Mouse (Mus musculus) intestine, embryonic 16.5 days (tissue): ENCODE measurements around the gene Spag6. TPM values are rescaled to one million over a fixed set of nuclear protein-coding genes. Genes with fewer than 3 reads are reported as not detected.

Experiments
- ATAC-seq: fragments of 200-750 bp; cut with Nextera tagmentation; 2 replicates; pipeline ENCODE4 v1.8.0; 2017; ENCODE audit warnings: moderate TSS enrichment, moderate library complexity
- H3K27ac ChIP-seq: fragments of 300-500 bp; sonication (generic); 2 replicates; pipeline ENCODE4 v1.5.1; 2014; ENCODE audit warnings: mild to moderate bottlenecking, low read length
- H3K27me3 ChIP-seq: fragments of 300-500 bp; sonication (generic); replicated peaks from 2 replicates; pipeline ENCODE4 v1.6.1; 2014; ENCODE audit warnings: low read length, control low read depth, mixed read lengths; ENCODE audit not compliant: control insufficient read depth, insufficient read depth
- H3K36me3 ChIP-seq: fragments of 300-500 bp; sonication (generic); 2 replicates; pipeline ENCODE4 v1.6.1; 2014; ENCODE audit warnings: low read length, control low read depth; ENCODE audit not compliant: control insufficient read depth, insufficient read depth
- H3K4me1 ChIP-seq: fragments of 300-500 bp; sonication (generic); 2 replicates; pipeline ENCODE4 v1.6.1; 2014; ENCODE audit warnings: low read length, control low read depth, mixed read lengths; ENCODE audit not compliant: control insufficient read depth, insufficient read depth
- H3K4me2 ChIP-seq: fragments of 300-500 bp; sonication (generic); 2 replicates; pipeline ENCODE4 v1.6.1; 2014; ENCODE audit warnings: low read depth, low read length, control low read depth
- H3K4me3 ChIP-seq: fragments of 300-500 bp; sonication (generic); 2 replicates; pipeline ENCODE4 v1.5.1; 2014; ENCODE audit warnings: mild to moderate bottlenecking, low read length
- H3K9ac ChIP-seq: fragments of 300-500 bp; sonication (generic); 2 replicates; pipeline ENCODE4 v1.6.1; 2014; ENCODE audit warnings: low read depth, low read length
- H3K9me3 ChIP-seq: fragments of 300-500 bp; sonication (generic); 2 replicates; pipeline ENCODE4 v1.6.1; 2016; ENCODE audit warnings: low read length, control low read depth; ENCODE audit not compliant: control insufficient read depth
- WGBS: fragments of 180-500 bp; shearing (Covaris S2); extraction: QIAGEN DNeasy Blood & Tissue Kit; methylation state at CpG from one replicate; pipeline ENCODE4 v1.1.7; 2014; 5-methylcytosine and 5-hydroxymethylcytosine counted together
- polyA plus RNA-seq: library from polyadenylated mRNA; unstranded; fragments of >200 nt; fragmentation: Nextera tagmentation; extraction: Ambion mirVana; gene quantifications from 2 replicates; pipeline ENCODE4 v1.2.1, GENCODE M21; 2015

Spag6 gene
- polyA plus RNA-seq, 1 experiment from 2014 or later: 0.07 TPM

DNA sequence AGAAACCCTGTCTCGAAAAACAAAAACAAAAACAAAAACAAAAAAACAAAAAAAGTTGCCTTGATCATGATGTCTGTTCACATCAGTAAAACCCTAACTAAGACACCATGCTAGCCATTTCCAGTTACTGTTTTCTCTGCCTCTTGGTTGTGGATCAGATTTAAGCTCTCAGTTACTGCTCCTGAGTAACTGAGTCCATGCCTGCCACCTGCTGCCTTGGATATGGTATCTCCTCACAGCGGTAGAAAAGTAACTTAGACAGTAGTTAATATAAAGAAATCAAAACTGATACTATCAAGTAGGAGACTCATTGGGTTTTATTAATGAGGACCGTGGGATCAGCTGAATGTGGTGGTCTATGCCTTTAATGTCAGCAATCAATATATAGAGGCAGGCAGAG is 20.5 kb downstream of the Spag6 start:
- H3K4me1 ChIP-seq: no peaks in the 10 kb centered on the region
- 75% methylated on average over 3 of the region's 3 CpGs for WGBS
- no peak for ATAC-seq

DNA sequence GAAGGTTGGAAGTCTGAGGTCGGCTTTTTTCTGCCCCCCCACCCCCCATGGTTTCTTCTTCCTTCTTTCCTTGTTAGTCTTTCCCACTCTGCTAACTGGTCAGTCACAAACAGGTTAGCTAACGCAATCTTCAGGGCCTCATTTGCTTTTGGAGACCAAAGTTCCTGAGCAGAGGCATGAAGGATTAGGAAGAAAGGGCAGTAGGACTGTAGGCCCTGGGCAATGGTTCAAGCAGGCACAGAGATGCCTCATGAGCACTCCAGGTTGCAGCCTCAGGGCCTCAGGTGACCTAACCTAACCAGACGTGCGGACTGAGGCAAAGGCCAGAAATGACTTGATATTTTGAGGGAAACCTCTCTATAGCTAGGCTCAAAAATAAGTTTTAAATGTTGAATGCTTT is 24.7 kb downstream of the Spag6 start:
- Histone ChIP-seq H3K36me3 (no peaks in the 10 kb centered on the region), H3K4me2 (no peak overlapping the region), H3K27ac (no peak overlapping the region), H3K4me1 (no peaks in the 10 kb centered on the region), H3K4me3 (no peak overlapping the region), H3K9ac (no peak overlapping the region), H3K9me3 (no peaks in the 10 kb centered on the region), H3K27me3 (no peaks in the 10 kb centered on the region)
- ATAC-seq: no peak
- WGBS: 83% methylated on average over 4 of the region's 4 CpGs

More for the DNA sequence above, 20.5 kb downstream of the Spag6 start:
- no peak overlapping the region for H3K4me2 ChIP-seq
- H3K9ac ChIP-seq: no peak overlapping the region
- H3K4me3 ChIP-seq: no peak overlapping the region
- H3K27ac ChIP-seq: no peak overlapping the region
- H3K9me3 ChIP-seq: no peaks in the 10 kb centered on the region
- H3K36me3 ChIP-seq: no peaks in the 10 kb centered on the region
- 0 out of 2 replicates have a peak, but pooled peaks cover 3% of the 10 kb centered on the region for H3K27me3 ChIP-seq

DNA sequence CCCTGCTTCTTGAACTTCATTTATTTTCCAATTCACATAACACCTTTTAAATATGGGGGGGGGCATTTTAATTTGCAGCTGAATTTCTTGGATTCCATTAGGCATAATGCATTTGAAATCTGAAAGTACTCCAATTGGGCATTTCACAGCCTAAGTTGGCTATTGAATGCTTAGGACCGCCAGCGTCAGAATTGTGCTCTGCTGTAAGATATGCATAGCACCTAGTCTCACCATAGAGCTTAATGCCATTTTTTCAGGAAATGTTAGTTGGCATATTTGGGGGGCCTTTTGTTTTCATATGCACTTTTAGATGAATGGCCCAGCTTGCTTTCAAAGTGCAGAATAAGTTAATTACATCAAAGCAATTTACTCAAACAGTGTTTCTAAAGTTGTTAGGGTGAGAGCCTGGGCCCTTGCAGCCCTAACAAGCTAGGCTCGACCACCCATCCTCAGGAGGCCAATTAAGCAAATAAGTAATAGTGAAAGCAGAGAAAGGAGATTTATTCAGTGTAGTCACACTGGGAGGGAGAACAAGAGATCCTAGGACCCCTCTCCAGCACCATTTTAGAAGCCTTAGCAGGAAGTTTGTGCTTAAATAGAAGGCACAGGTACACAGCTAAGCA is 28.5 kb downstream of the Spag6 start:
- no peaks in the 10 kb centered on the region for H3K9me3 ChIP-seq
- no peaks in the 10 kb centered on the region for H3K36me3 ChIP-seq
- no peak overlapping the region for H3K27ac ChIP-seq
- no peaks in the 10 kb centered on the region for H3K27me3 ChIP-seq
- H3K9ac ChIP-seq: no peak overlapping the region
- WGBS: 62% methylated on average over 3 of the region's 3 CpGs
- no peak overlapping the region for H3K4me2 ChIP-seq
- no peak overlapping the region for H3K4me3 ChIP-seq
- ATAC-seq: no peak
- no peaks in the 10 kb centered on the region for H3K4me1 ChIP-seq

DNA sequence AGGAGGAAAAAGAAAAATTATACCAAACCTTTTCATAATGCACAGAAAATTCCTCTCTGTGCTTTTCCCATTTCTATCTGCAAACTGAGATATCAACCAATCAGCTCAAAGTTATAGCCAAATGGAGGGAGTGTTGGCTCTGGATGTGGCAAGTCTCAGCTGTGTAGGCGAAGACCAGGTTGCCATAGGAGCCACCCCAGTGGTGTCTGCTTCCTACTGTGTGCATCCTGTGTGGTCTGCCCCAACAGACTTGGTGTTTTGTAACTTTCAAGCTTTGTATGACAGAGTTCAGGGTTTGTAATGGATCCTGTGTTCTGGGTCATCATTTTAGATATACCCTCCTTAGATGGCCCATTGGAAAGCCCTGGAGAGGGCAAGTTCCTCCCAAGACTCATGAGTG is 30.6 kb downstream of the Spag6 start:
- no peaks in the 10 kb centered on the region for H3K4me1 ChIP-seq
- H3K27ac ChIP-seq: no peak overlapping the region
- no peaks in the 10 kb centered on the region for H3K27me3 ChIP-seq
- H3K9me3 ChIP-seq: no peaks in the 10 kb centered on the region
- no peak for ATAC-seq
- WGBS: 83% methylated on average over 1 of the region's 1 CpGs
- no peak overlapping the region for H3K9ac ChIP-seq
- no peak overlapping the region for H3K4me2 ChIP-seq
- H3K4me3 ChIP-seq: no peak overlapping the region
- H3K36me3 ChIP-seq: no peaks in the 10 kb centered on the region

DNA sequence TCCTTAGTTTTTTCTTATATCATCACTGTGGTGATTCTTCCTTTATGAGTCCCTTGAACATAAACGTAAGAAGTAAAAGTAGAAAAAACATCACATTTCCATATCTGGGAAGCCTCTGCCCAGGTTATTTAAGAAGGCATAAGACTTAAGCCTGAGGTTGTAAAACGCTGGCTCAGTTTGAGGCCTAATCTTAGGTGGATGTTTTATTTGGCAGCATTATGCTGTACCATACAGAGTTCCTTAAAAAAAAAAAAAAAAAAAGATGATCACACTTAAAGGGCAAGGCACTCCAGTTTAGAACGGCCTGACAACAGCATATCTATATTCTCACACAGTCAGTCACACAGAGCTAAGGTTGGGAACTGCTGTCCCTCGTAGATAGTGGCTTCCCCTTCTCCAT is 32.0 kb downstream of the Spag6 start:
- no peak overlapping the region for H3K27ac ChIP-seq
- no peaks in the 10 kb centered on the region for H3K9me3 ChIP-seq
- no peak overlapping the region for H3K9ac ChIP-seq
- ATAC-seq: no peak
- WGBS: 70% methylated on average over 4 of the region's 4 CpGs
- H3K36me3 ChIP-seq: no peaks in the 10 kb centered on the region
- no peaks in the 10 kb centered on the region for H3K4me1 ChIP-seq
- H3K27me3 ChIP-seq: no peaks in the 10 kb centered on the region
- H3K4me3 ChIP-seq: no peak overlapping the region
- no peak overlapping the region for H3K4me2 ChIP-seq

DNA sequence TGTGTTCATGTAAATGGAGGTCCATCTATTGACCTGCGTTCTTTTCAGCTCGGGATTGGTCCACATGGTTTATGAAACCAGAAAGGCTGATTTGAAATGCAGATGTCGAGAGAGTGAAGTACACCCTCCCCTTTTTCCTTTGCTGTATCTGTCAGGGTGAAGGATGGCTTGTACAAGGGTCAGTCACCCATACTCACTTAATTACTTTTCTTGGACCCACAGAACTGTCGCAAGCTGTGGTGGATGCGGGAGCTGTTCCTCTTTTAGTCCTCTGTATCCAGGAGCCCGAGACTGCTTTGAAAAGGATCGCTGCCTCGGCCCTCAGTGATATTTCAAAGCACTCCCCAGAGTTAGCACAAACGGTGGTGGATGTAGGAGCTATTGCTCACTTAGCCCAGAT is 37.9 kb downstream of the Spag6 start:
- Histone ChIP-seq H3K9me3 (no peaks in the 10 kb centered on the region), H3K27me3 (no peaks in the 10 kb centered on the region), H3K36me3 (no peaks in the 10 kb centered on the region), H3K4me3 (no peak overlapping the region), H3K27ac (no peak overlapping the region), H3K9ac (no peak overlapping the region), H3K4me2 (no peak overlapping the region), H3K4me1 (no peaks in the 10 kb centered on the region)
- ATAC-seq: no peak
- WGBS: 44% methylated on average over 9 of the region's 9 CpGs

DNA sequence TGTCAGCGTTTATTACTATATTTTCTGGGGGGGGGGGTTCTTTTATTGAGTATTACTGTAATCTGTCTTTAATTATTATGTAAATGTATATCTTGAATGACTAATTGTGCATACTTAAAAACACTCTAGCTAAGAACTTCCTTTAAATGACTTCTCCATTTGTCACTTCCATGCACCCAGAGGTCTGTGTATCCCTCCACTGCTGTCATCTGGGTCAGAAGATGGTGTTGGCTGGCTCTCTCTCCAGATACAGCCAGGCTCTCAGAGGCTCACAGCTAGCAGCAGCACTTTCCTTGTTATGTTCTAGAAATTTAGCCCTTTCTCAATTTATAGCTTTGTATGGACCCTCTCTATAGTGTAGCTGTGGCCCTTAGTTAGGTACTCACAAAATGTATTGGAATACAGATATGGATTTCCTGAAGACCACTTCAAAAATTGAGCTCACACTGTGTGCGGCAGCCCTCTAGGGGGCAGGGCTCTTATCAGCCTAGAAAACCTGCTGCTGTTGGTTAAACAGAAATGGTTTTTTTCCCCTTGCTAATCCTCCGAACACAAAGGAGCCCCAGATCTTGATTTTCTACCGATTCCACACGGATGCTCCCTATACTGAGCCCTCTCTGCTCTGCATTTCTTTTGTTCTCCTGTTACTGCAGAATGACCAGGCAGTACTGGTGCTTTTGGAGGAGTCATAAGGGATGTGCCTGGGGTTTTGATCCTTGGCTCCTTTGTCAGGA is 40.7 kb downstream of the Spag6 start:
- H3K4me1 ChIP-seq: no peaks in the 10 kb centered on the region
- WGBS: 45% methylated on average over 5 of the region's 5 CpGs

DNA sequence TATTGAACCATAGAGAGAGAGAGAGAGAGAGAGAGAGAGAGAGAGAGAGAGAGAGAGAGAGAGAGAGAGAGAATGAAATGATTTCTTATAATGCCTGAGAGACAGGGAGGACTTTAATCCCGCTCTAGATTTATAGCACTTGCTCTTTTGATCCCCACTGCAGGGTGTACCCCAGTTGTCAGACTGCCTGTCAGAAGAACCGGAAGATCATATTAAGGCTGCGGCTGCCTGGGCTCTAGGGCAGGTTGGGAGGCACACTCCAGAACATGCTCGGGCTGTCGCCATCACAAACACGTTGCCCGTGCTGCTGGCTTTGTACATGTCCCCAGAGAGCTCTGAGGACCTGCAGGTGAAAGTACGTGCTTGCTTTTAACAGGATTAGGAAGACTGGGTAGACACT is 43.2 kb downstream of the Spag6 start:
- no peak overlapping the region for H3K9ac ChIP-seq
- H3K4me2 ChIP-seq: no peak overlapping the region
- H3K9me3 ChIP-seq: no peaks in the 10 kb centered on the region
- no peak overlapping the region for H3K4me3 ChIP-seq
- H3K27ac ChIP-seq: no peak overlapping the region
- WGBS: 52% methylated on average over 8 of the region's 8 CpGs
- peak; percentile 87 for ATAC-seq
- H3K36me3 ChIP-seq: no peaks in the 10 kb centered on the region
- H3K27me3 ChIP-seq: no peaks in the 10 kb centered on the region
- H3K4me1 ChIP-seq: no peaks in the 10 kb centered on the region

More for the DNA sequence above, 40.7 kb downstream of the Spag6 start:
- H3K27ac ChIP-seq: no peak overlapping the region
- H3K4me3 ChIP-seq: no peak overlapping the region
- no peak for ATAC-seq
- H3K9ac ChIP-seq: no peak overlapping the region
- no peaks in the 10 kb centered on the region for H3K27me3 ChIP-seq
- H3K9me3 ChIP-seq: no peaks in the 10 kb centered on the region
- H3K4me2 ChIP-seq: no peak overlapping the region
- H3K36me3 ChIP-seq: no peaks in the 10 kb centered on the region

DNA sequence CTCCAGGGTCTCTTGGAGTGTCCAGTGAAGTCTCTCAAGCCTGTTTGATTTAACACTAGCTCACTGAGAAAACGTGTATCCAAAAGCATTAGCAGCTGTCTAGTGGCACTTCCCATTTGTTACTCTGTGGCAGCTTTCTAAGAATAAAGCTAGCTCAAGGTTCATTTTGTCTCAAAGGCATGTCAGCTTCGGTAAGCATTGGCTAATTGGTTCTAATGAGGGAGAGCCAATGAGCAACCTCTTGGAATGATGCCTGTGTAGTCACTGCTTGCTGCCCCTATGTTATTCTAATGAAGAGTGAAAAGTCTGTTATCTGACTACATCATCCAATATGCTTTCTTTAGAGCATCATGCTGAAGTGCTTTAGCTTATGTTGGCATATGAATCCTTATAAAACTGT is 45.4 kb downstream of the Spag6 start:
- H3K27ac ChIP-seq: no peak overlapping the region
- H3K4me1 ChIP-seq: no peaks in the 10 kb centered on the region
- H3K36me3 ChIP-seq: no peaks in the 10 kb centered on the region
- H3K4me2 ChIP-seq: no peak overlapping the region
- H3K9me3 ChIP-seq: no peaks in the 10 kb centered on the region
- H3K4me3 ChIP-seq: no peak overlapping the region
- ATAC-seq: no peak
- WGBS: 51% methylated on average over 2 of the region's 2 CpGs
- H3K27me3 ChIP-seq: no peaks in the 10 kb centered on the region
- no peak overlapping the region for H3K9ac ChIP-seq
